Mouse (Mus musculus): Measurements from ENCODE around the gene Mien1.

The Mien1 gene

GRCm38 (mm10) chr11:98418939-98419547, 19.7 kb downstream of the Mien1 start:
- DNase-seq = peak; percentile 69 to 88

GRCm38 (mm10) chr11:98418273-98418672, 20.5 kb downstream of the Mien1 start:
- DNase-seq = no peak

- DNase-seq = no peak
Measured at GRCm38 (mm10) chr11:98417074-98417473, 21.7 kb downstream of the Mien1 start.

- DNase-seq = no peak
Measured at GRCm38 (mm10) chr11:98414162-98414561, 24.6 kb downstream of the Mien1 start.

GRCm38 (mm10) chr11:98413731-98414130, 25.1 kb downstream of the Mien1 start:
- DNase-seq = no peak

GRCm38 (mm10) chr11:98412797-98413301, 25.9 kb downstream of the Mien1 start:
- DNase-seq = peak; percentile 46 to 73

- DNase-seq = peak; percentile 89 to 95
Measured at GRCm38 (mm10) chr11:98412273-98412796, 26.5 kb downstream of the Mien1 start, which contains the start of gene Erbb2. Erbb2 (plus strand) TSS chr11:98412470.

GRCm38 (mm10) chr11:98409341-98409822, 29.4 kb downstream of the Mien1 start:
- DNase-seq = peak; percentile 75 to 90

GRCm38 (mm10) chr11:98408872-98409271, 29.9 kb downstream of the Mien1 start:
- peak; percentile 90 to 95 for DNase-seq

- peak in 1 of 2 experiments; percentile 72 for DNase-seq
Measured at GRCm38 (mm10) chr11:98406621-98407020, 32.2 kb downstream of the Mien1 start.

GRCm38 (mm10) chr11:98400816-98401215, 38.0 kb downstream of the Mien1 start:
- peak; percentile 75 to 85 for DNase-seq

- DNase-seq = peak; percentile 90 to 95
Measured at GRCm38 (mm10) chr11:98400161-98400726, 38.5 kb downstream of the Mien1 start, which contains the start of gene Pgap3. Pgap3 (minus strand) TSS chr11:98400490.

GRCm38 (mm10) chr11:98397946-98398345, 40.8 kb downstream of the Mien1 start:
- DNase-seq = no peak

- peak; percentile 80 to 87 for DNase-seq
Measured at GRCm38 (mm10) chr11:98395041-98395440, 43.8 kb downstream of the Mien1 start.

GRCm38 (mm10) chr11:98394301-98394700, 44.5 kb downstream of the Mien1 start:
- DNase-seq = peak; percentile 51 to 55

- DNase-seq = peak; percentile 47 to 58
Measured at GRCm38 (mm10) chr11:98393317-98393716, 45.5 kb downstream of the Mien1 start.

- DNase-seq = no peak
Measured at GRCm38 (mm10) chr11:98392645-98393044, 46.1 kb downstream of the Mien1 start.

GRCm38 (mm10) chr11:98392034-98392433, 46.8 kb downstream of the Mien1 start:
- no peak for DNase-seq

GRCm38 (mm10) chr11:98390141-98390540, 48.6 kb downstream of the Mien1 start:
- no peak for DNase-seq

- peak; percentile 71 to 75 for DNase-seq
Measured at GRCm38 (mm10) chr11:98389221-98389780, 49.5 kb downstream of the Mien1 start.

- peak in 1 of 2 experiments; percentile 66 for DNase-seq
Measured at GRCm38 (mm10) chr11:98388282-98388681, 50.5 kb downstream of the Mien1 start.
